Mouse (Mus musculus) urinary bladder, adult 18-20 months (tissue): ENCODE measurements around the gene Hspa12b.

Source experiments
- DNase-seq, 2 experiments: peaks; one replicate each; pipeline ENCODE4 v3.0.0; 2022; ENCODE audit warnings: low spot score in 2 of 2, mixed read lengths in 2 of 2

Gene Hspa12b

GRCm38 (mm10) chr2:131128636-131129157, 1.6 kb downstream of the Hspa12b start:
- DNase-seq: no peak

GRCm38 (mm10) chr2:131129836-131130235, 2.8 kb downstream of the Hspa12b start:
- no peak for DNase-seq

- no peak for DNase-seq
These were observed 3.8 kb downstream of the Hspa12b start for GRCm38 (mm10) chr2:131130849-131131248.

GRCm38 (mm10) chr2:131132111-131132888, 5.2 kb downstream of the Hspa12b start:
- DNase-seq: no peak

- no peak for DNase-seq
These were observed 6.0 kb downstream of the Hspa12b start, which contains the start of gene Gm11037 for GRCm38 (mm10) chr2:131132930-131133547. Gene Gm11037 (plus strand): TSS chr2:131133497.

GRCm38 (mm10) chr2:131134381-131134780, 7.3 kb downstream of the Hspa12b start:
- no peak for DNase-seq

- DNase-seq: no peak
These were observed 7.8 kb downstream of the Hspa12b start for GRCm38 (mm10) chr2:131134826-131135400.

- DNase-seq: no peak
These were observed 8.6 kb downstream of the Hspa12b start for GRCm38 (mm10) chr2:131135521-131136139.

GRCm38 (mm10) chr2:131138296-131138695, 11.2 kb downstream of the Hspa12b start:
- DNase-seq: no peak

- no peak for DNase-seq
These were observed 11.7 kb downstream of the Hspa12b start for GRCm38 (mm10) chr2:131138760-131139159.

GRCm38 (mm10) chr2:131139287-131139686, 12.2 kb downstream of the Hspa12b start:
- DNase-seq: no peak

GRCm38 (mm10) chr2:131139886-131140532, 12.9 kb downstream of the Hspa12b start:
- DNase-seq: no peak

- no peak for DNase-seq
These were observed 13.4 kb downstream of the Hspa12b start for GRCm38 (mm10) chr2:131140533-131140905.

- DNase-seq: no peak
These were observed 14.4 kb downstream of the Hspa12b start for GRCm38 (mm10) chr2:131141336-131141986.

- DNase-seq: peak; percentile 50 to 55
These were observed 15.5 kb downstream of the Hspa12b start for GRCm38 (mm10) chr2:131142592-131142991.

GRCm38 (mm10) chr2:131143007-131143780, 16.1 kb downstream of the Hspa12b start:
- DNase-seq: no peak

- no peak for DNase-seq
These were observed 18.0 kb downstream of the Hspa12b start for GRCm38 (mm10) chr2:131145121-131145520.

GRCm38 (mm10) chr2:131145536-131145935, 18.5 kb downstream of the Hspa12b start:
- DNase-seq: no peak

GRCm38 (mm10) chr2:131146193-131147042, 19.3 kb downstream of the Hspa12b start:
- no peak for DNase-seq

- DNase-seq: no peak
These were observed 19.9 kb downstream of the Hspa12b start for GRCm38 (mm10) chr2:131147043-131147365.
